Mouse (Mus musculus) hindbrain, embryonic 10.5 days (tissue): ENCODE results near the gene Hoxd11. TPM values are rescaled to one million over a fixed set of nuclear protein-coding genes. Genes with fewer than 3 reads are reported as not detected.

ENCODE experiments used
- DNase-seq: peaks from one replicate; pipeline ENCODE4 v3.0.0-alpha.2; 2017; ENCODE audit warnings: low spot score
- H3K27ac ChIP-seq: fragments of 300-500 bp; sonication (generic); 2 replicates; pipeline ENCODE4 v1.5.1; 2016; ENCODE audit warnings: mild to moderate bottlenecking, moderate library complexity
- H3K27me3 ChIP-seq: fragments of 300-500 bp; sonication (generic); 2 replicates; pipeline ENCODE4 v1.6.1; 2016; ENCODE audit warnings: mild to moderate bottlenecking; ENCODE audit not compliant: poor library complexity, insufficient read depth, severe bottlenecking
- H3K36me3 ChIP-seq: fragments of 300-500 bp; sonication (generic); 2 replicates; pipeline ENCODE4 v1.6.1; 2016; ENCODE audit warnings: mild to moderate bottlenecking, moderate library complexity
- H3K4me1 ChIP-seq: fragments of 300-500 bp; sonication (generic); replicated peaks from 2 replicates; pipeline ENCODE4 v1.6.1; 2016; ENCODE audit warnings: mild to moderate bottlenecking
- H3K4me3 ChIP-seq: fragments of 300-500 bp; sonication (generic); 2 replicates; pipeline ENCODE4 v1.5.1; 2016; ENCODE audit warnings: mild to moderate bottlenecking, moderate library complexity
- H3K9me3 ChIP-seq: fragments of 300-500 bp; sonication (generic); 2 replicates; pipeline ENCODE4 v1.6.1; 2016; ENCODE audit warnings: mild to moderate bottlenecking, moderate library complexity
- WGBS: fragments of 180-500 bp; shearing (Covaris S2); methylation state at CpG from one replicate; pipeline ENCODE4 v1.1.7; 2016; 5-methylcytosine and 5-hydroxymethylcytosine counted together
- polyA plus RNA-seq: library from polyadenylated mRNA; unstranded; fragments of >200 nt; fragmentation: Nextera tagmentation; extraction: Ambion mirVana; gene quantifications from 2 replicates; pipeline ENCODE4 v1.2.1, GENCODE M21; 2016

Gene Hoxd11
- polyA plus RNA-seq, 1 experiment from 2014 or later: not detected

GRCm38 (mm10) chr2:74714156-74714789 is 34.9 kb downstream of the Hoxd11 start:
- H3K9me3 ChIP-seq: no peaks in the 10 kb centered on the region
- peak; percentile 31 for DNase-seq
- H3K27me3 ChIP-seq: peaks cover 100% of the 10 kb centered on the region
- WGBS: 2% methylated on average over 18 of the region's 18 CpGs
- H3K27ac ChIP-seq: no peak overlapping the region
- peaks cover 8% of the 10 kb centered on the region for H3K4me1 ChIP-seq
- no peak overlapping the region for H3K4me3 ChIP-seq
- H3K36me3 ChIP-seq: no peaks in the 10 kb centered on the region

GRCm38 (mm10) chr2:74714881-74715280 is 35.5 kb downstream of the Hoxd11 start:
- no peak overlapping the region for H3K4me3 ChIP-seq
- under 1% methylated on average over 14 of the region's 14 CpGs for WGBS
- H3K27me3 ChIP-seq: peaks cover 100% of the 10 kb centered on the region
- H3K36me3 ChIP-seq: no peaks in the 10 kb centered on the region
- no peaks in the 10 kb centered on the region for H3K9me3 ChIP-seq
- peaks cover 8% of the 10 kb centered on the region for H3K4me1 ChIP-seq
- H3K27ac ChIP-seq: no peak overlapping the region
- peak; percentile 44 for DNase-seq

GRCm38 (mm10) chr2:74715504-74716241 is 36.3 kb downstream of the Hoxd11 start:
- 3% methylated on average over 26 of the region's 26 CpGs for WGBS
- no peaks in the 10 kb centered on the region for H3K9me3 ChIP-seq
- H3K4me1 ChIP-seq: peaks cover 8% of the 10 kb centered on the region
- DNase-seq: peak; percentile 91
- H3K27me3 ChIP-seq: peaks cover 100% of the 10 kb centered on the region
- H3K4me3 ChIP-seq: peak overlapping the region; percentile 39
- H3K27ac ChIP-seq: no peak overlapping the region
- no peaks in the 10 kb centered on the region for H3K36me3 ChIP-seq

- Histone ChIP-seq H3K27ac (no peak overlapping the region), H3K4me1 (peaks cover 2% of the 10 kb centered on the region; the same call in 1 of the 2 replicates), H3K27me3 (peaks cover 100% of the 10 kb centered on the region), H3K4me3 (no peak overlapping the region), H3K9me3 (no peaks in the 10 kb centered on the region), H3K36me3 (no peaks in the 10 kb centered on the region)
- no peak for DNase-seq
- 7% methylated on average over 2 of the region's 2 CpGs for WGBS
Measured at GRCm38 (mm10) chr2:74720384-74720783, 41.0 kb downstream of the Hoxd11 start.

GRCm38 (mm10) chr2:74720955-74721491 is 41.7 kb downstream of the Hoxd11 start:
- WGBS: 2% methylated on average over 5 of the region's 5 CpGs
- H3K36me3 ChIP-seq: no peaks in the 10 kb centered on the region
- no peak overlapping the region for H3K4me3 ChIP-seq
- no peak overlapping the region for H3K27ac ChIP-seq
- peak; percentile 10 for DNase-seq
- no peaks in the 10 kb centered on the region for H3K9me3 ChIP-seq
- no peaks in the 10 kb centered on the region; the same call in 1 of the 2 replicates for H3K4me1 ChIP-seq
- H3K27me3 ChIP-seq: peaks cover 100% of the 10 kb centered on the region

GRCm38 (mm10) chr2:74721882-74722281 is 42.5 kb downstream of the Hoxd11 start:
- Histone ChIP-seq H3K4me1 (no peaks in the 10 kb centered on the region; the same call in 1 of the 2 replicates), H3K9me3 (no peaks in the 10 kb centered on the region), H3K27me3 (peaks cover 100% of the 10 kb centered on the region), H3K27ac (no peak overlapping the region), H3K36me3 (no peaks in the 10 kb centered on the region), H3K4me3 (no peak overlapping the region)
- DNase-seq: peak; percentile 18
- 9% methylated on average over 6 of the region's 6 CpGs for WGBS

- Histone ChIP-seq H3K36me3 (no peaks in the 10 kb centered on the region), H3K4me1 (peaks cover 8% of the 10 kb centered on the region), H3K4me3 (no peak overlapping the region), H3K9me3 (no peaks in the 10 kb centered on the region), H3K27me3 (peaks cover 100% of the 10 kb centered on the region), H3K27ac (no peak overlapping the region)
- peak; percentile 39 for DNase-seq
- 4% methylated on average over 8 of the region's 8 CpGs for WGBS
Measured at GRCm38 (mm10) chr2:74722949-74723348, 43.6 kb downstream of the Hoxd11 start.

- peak; percentile 33 for DNase-seq
Measured at GRCm38 (mm10) chr2:74724244-74725015, 45.1 kb downstream of the Hoxd11 start.

GRCm38 (mm10) chr2:74725171-74725570 is 45.8 kb downstream of the Hoxd11 start:
- Histone ChIP-seq H3K27me3 (peaks cover 100% of the 10 kb centered on the region), H3K9me3 (no peaks in the 10 kb centered on the region), H3K27ac (no peak overlapping the region), H3K4me3 (peak overlapping the region; percentile 3; the same call in 1 of the 2 replicates), H3K4me1 (peaks cover 10% of the 10 kb centered on the region), H3K36me3 (no peaks in the 10 kb centered on the region)
- DNase-seq: peak; percentile 56
- 2% methylated on average over 17 of the region's 17 CpGs for WGBS

More at GRCm38 (mm10) chr2:74724244-74725015, 45.1 kb downstream of the Hoxd11 start:
- Histone ChIP-seq H3K27ac (no peak overlapping the region), H3K36me3 (no peaks in the 10 kb centered on the region), H3K27me3 (peaks cover 100% of the 10 kb centered on the region), H3K4me1 (peaks cover 10% of the 10 kb centered on the region), H3K4me3 (no peak overlapping the region), H3K9me3 (no peaks in the 10 kb centered on the region)
- 5% methylated on average over 7 of the region's 7 CpGs for WGBS

- no peaks in the 10 kb centered on the region for H3K36me3 ChIP-seq
- peaks cover 100% of the 10 kb centered on the region for H3K27me3 ChIP-seq
- H3K27ac ChIP-seq: peak within 1 kb of the TSS; percentile 70
- no peaks in the 10 kb centered on the region for H3K9me3 ChIP-seq
- peak within 1 kb of the TSS; percentile 49 for H3K4me3 ChIP-seq
- 5% methylated on average over 5 of the region's 5 CpGs for WGBS
- peaks cover 14% of the 10 kb centered on the region for H3K4me1 ChIP-seq
- DNase-seq: peak; percentile 32
Measured at GRCm38 (mm10) chr2:74726551-74726950, 47.2 kb downstream of the Hoxd11 start, which contains the start of gene Gm28230. TSS of gene Gm28230 (plus strand) at chr2:74726728.

- Histone ChIP-seq H3K4me1 (peaks cover 14% of the 10 kb centered on the region), H3K4me3 (peak overlapping the region; percentile 49), H3K27me3 (peaks cover 100% of the 10 kb centered on the region), H3K9me3 (no peaks in the 10 kb centered on the region), H3K36me3 (no peaks in the 10 kb centered on the region), H3K27ac (peak overlapping the region; percentile 70)
- WGBS: under 1% methylated on average over 43 of the region's 43 CpGs
- DNase-seq: peak; percentile 48
Measured at GRCm38 (mm10) chr2:74726973-74727639, 47.7 kb downstream of the Hoxd11 start.
